Mouse (Mus musculus) lung, postnatal 14 days (tissue): ENCODE results near the gene Sun1.

Experiments
- DNase-seq: peaks from one replicate; pipeline ENCODE4 v3.0.0; 2021

Sun1 gene

DNA sequence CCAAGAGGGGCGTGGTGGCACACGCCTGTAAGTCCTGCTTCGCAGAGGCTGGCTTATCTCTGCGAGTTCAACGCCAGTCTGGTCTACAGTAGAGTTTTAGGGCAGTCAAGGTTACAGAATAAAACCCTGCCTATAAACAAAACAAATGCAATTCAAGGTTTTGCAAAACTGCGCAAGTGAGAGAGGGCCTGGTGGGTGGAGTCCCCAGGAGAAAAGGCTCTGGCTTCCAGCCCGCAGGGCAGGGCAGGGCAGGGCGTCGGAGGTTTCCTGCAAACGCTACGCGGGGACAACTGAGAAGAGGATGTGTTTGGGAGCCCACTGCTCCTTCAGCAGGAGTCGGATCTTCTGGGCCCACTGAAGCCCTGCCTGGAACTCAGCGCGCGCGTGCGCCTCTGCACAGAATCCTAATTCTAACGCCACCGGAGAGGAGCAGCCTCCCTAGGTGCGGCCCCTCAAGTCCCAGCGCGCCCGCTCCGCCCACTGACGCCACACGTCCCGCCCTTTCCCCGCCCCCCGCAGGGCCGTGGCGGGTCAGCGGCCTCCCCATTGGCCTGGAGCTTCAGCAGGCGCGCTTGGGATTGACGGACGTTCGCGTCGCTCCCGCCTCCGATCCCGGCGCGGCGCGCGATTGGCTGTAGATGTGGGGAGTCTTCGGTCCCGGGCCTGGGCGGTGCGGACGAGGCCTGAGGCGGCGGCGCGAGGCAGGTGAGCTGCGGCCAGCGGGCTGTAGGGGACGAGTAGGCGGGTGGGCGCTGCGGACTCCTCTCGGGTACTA lies at the start of gene Sun1:
Sun1 (plus strand) TSS at position 643 of the 775 bp plus-strand sequence.
- peak; percentile 98 for DNase-seq

DNA sequence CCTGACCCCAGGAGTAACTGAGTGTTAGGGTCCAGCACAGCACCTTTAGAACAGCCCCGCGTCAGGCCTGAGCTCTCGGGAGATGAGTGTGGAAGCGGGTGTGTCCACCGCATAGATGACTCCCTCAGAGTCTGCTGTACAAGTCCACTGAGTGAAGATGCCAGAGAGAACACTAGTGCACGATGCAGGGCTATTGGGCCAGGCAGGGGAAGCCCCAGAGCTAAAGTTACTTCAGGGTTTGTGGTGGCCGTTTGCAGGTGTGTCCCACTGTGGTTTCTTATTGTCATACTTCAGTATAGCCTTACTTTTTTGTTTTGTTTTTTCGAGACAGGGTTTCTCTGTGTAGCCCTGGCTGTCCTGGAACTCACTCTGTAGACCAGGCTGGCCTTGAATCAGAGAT lies 39.5 kb upstream of the Sun1 start:
- DNase-seq = no peak

DNA sequence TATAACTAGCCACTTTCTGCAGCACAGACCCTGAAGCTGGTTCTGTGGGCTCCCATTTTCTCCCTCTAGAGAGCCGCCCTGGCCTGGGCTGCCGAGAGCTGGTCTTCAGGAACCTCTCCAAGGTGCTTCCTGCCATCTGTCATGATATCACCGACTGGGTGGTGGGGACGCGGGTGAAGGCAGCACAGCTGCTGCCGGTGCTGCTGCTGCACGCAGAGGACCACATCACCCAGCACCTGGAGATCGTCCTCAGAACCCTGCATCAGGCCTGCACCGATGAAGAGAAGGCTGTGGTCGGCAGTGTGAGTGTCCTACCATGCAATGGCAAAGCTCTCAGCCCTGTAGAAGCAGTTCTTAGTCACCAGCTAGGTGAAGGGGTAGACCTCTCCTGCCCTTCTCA lies 38.8 kb upstream of the Sun1 start:
- no peak for DNase-seq

DNA sequence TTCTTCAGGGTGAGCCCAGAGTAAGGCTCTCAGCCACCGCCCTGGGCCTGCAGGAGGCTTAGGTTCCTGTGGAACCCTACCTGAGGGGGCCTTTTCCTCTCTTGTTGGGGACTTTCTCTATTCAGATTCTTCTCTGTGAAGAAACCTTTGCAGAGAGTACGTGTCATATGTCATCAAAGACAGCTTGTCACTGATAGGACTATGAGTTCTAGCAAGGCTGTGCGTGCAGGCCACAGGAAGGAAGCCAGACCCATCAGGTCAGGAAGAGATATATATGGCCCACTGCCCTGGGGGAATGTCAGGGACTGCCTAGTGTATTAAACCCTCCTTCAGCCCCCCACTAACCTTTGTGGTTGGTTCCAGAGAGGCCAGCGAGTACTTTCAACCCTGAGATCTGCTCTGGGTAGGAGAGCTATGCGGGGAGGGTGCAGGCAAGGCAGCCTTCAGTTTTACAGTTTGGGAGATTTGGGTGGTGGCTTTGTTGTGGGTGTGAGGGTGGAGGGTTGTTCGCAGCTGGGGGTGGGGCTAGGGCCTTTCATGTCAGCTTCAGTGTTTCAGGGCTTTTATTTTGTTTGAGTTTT lies 33.6 kb upstream of the Sun1 start:
- no peak for DNase-seq

DNA sequence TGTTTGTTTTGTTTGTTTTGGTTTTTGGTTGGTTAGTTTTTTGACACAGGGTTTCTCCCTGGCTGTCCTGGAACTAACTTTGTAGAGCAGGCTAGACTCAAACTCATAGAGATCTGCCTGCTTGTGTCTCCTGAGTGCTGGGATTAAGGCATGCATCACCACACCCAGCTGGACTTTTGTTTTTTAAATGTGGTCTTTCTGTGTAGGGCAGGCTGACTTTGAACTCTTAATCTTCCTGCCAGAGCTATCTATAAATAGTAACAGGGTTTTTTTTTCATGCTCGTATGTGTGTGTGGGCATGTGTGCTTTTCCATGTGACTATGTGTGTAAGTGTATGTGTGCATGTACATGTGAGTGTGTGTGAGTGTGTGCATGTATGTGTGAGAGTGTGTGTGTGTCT lies 32.9 kb upstream of the Sun1 start:
- no peak for DNase-seq

DNA sequence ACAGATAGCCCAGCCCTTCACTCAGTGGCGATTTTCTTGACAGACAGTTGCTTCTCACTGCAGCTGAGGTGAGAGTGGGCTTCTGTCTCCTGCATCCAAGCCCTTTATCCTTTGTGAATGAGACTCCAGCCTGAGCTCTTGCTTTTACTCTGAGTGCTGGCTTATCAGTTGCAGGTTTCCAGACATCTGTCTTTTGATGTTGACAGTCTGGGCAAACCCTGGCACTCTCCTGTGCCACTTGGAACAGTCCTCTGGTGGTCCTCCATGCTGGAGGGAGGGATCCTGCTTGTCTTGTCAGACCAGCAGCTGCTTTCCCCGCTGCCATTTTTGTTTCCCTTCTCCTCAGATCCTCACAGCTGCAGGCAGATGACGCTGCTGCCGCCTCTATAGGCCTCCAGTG lies 28.5 kb upstream of the Sun1 start:
- DNase-seq = no peak

DNA sequence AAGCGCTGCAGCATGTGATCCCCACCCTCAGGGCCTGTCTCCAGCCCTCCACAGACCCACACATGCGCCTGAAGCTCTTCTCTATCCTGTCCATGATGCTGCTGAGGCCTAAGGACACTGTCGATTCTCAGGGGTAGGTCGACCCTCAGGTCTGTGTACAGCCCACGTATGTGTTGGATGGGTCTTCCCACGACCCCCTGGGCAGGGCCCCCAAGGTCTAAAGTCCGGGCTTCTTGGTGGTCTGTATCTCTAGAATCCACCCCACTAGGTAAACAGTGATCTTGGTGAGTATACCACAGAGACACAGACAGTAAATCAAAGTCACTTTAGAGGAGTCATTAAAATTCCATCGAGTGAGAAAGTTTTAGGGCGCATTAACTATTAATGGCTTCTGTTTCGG lies 26.3 kb upstream of the Sun1 start:
- no peak for DNase-seq

DNA sequence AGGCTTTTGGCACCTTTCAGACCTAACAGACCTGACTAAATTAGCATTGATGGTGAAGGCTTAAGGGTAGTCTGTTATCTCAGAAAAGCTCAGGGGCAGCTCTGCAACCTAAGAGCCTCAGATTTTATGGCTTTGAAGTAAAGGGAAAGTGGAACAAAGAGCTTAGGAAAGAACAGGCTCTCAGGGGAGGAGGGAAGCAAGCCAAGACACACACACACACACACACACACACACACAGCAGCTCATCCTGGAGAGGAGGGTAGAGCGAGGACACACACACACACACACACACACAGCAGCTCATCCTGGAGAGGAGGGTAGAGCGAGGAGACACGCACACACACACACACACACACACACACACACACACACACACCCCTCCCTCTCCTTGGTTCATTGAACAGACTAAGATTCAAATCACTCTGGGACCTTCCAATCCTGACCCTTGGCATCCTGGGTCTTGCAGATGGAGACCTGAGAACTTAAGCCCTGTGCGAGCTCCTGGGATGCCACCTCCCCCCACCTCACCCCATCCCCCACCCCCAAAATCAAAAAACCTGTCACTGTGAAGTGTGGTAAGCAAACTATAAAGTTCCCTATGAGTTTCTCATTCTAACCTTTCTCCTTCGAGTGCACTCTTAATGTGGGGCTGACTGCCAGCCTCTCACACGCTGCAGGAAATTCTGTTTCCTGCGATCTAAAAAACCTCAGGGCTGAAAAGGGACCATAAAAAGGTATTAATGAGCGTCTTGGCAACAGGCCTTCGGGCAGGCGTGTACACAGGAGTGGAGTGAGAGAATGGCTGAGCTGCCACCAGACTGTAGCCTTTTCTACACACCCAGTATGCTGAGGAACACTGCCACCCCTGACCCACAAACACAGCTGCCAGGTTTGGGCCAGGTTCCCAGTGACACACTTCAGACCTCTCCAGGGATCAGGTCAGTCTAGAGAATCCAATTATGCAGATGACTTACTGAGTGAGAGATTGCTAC lies 25.6 kb upstream of the Sun1 start:
- peak; percentile 45 for DNase-seq

DNA sequence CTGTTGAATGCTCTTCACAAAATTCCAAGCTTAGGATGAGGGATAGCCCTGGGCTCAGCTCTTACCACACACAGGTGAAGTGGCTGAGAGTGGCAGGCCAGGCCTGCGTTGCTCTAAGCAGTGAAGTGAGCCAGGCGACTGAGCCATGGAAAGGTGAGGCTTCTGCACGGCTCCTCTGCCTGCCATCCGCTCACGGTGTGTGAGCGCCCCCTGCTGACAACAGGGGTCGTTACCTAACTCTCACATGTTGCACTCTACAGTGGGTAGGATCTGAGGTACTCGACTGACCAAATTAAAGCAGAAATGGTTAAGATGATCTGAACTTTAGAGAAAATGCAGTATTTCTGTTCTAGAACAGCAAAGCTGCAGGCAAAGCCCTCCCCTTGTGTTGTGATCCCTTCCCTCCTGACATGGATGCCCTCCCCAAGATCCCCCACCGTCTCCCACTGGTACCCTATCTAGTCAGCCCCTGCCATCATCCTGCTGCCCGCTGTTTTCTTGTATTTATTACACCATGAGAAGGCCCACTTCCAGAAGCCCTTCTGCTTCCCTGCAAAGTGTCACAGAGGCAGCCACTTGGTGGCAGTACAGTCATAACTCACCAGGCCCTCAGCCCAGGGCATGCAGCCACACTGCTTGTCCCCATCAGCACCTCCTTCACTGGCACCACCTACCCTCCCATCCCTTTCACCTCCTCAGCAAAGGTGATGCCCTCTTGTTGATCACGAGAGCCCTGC lies 21.4 kb upstream of the Sun1 start:
- DNase-seq = peak; percentile 88

DNA sequence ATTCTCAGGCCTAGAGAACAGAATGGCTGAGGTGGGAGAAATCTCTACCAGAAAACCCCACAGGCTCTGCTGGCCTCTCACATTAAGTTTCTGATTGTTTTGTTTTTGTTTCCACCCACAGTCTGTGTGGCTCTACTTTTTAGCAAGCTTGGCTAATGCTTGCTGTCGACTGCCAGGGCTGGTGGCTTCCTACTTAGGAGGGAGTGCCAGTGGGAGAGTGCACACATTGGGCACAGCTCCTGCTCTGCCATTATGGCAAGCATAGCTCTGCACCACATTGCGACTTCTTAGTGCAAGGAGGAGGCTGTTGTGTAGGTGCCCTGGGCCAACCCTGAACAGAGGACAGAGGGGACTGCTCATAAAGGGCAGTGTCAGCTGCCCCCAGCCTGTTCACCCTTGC lies 17.3 kb upstream of the Sun1 start:
- no peak for DNase-seq

DNA sequence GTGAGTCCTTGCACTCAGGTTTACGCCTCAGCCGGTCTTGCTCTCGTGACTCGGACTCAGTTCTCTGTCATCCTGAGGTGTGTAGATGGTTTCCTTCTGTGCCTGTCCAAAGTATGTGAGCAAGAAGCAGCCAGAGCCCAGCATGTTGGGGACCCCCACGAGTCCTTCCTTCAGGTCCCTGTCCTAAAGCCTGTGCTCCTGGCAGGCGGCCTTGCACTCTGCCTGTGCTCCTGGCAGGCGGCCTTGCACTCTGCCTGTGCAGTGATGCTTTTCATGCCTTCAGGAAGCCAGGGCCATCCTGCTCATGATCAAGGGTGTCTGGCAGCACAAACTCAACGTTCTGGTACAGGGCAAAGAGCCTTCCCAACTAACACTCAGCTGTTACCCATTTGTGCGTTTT lies 16.8 kb upstream of the Sun1 start:
- DNase-seq = no peak

DNA sequence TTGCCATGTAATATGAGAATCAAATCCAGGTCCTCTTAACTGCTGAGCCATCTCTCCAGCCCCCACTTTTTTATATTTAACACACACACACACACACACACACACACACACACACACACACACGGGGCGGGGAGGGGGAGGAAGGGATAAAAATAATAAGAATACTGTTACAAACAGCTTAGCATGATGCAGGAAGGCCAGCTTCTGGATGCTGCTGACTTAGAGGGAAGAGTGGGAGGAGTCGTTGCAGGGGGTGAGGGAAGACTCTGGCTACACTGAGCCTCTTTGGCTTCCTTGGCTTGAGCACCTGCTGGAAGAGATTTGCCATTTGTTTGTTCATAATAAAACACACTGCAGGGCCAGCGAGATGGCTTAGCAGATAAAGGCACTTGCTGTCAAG lies 15.5 kb upstream of the Sun1 start:
- no peak for DNase-seq

DNA sequence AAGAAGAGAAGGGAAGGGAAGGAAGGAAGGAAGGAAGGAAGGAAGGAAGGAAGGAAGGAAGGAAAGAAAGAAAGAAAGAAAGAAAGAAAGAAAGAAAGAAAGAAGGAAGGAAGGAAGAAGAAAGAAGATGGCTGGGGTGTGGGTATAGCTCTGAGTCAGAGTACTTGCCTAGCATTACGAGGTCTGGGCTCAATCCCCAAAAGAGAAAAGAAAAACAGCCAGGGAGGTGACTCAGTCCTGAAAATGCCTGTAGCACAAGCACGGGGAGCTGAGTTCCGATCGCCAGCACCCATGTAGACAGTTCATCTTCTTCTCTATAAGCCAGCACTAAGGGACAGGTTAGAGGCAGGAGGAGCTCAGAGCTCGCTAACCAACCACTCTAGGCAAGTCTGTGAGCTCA lies 10.7 kb upstream of the Sun1 start:
- DNase-seq = no peak

DNA sequence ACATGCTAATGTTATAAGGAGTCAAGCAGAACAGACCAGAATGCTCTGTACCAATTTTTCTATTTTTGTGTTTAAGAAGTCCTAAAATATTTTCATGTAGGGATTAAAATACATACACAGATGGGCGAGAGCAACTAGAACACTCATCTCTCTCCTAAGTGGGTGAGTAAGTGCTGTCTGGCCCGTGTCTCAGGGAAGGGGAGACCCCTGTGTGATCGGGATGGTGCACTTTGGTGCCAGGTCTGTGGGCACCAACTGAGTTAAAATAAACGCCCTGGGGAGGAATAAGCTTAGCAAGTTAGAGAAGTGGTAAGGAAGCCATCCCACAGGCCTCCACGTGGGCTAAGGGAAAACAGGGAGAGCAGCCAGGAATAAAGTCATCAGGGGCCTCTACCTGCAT lies 9.5 kb upstream of the Sun1 start:
- no peak for DNase-seq

DNA sequence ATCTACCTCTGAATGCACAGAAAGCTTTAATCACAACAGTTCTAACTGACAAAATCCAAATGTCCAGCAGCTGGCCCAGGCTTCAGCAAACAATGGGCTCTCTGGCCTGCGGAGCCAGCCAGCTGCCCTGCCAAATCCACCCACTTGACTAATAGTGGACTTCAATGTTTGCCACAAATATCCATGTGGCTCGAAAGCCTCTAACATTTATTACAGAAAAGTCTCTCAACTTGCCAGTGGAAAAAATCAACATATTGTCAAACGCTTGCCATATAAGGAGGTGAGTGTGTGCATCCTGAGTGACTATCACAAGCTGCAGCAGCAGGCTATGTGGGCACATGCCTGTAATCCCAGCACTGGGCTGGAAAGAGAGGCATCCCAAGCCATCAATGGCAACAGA lies 1.7 kb upstream of the Sun1 start:
- DNase-seq = no peak

DNA sequence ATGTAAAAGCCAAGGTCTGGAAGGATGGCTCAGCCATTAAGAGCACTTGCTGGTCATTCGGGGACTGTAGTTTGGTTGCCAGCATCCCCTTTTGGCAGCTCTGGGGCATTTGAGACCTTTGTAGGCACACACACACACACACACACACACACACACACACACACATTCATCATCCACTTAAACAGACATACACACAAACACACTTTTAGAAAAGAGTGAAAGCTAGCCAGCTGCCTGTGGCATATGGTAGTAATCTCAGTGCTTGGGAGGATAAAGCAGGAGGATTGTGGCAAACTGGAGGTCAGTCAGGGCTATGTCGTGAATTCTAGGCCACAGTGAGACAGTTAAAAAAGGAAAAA lies 822 bp upstream of the Sun1 start:
- no peak for DNase-seq

DNA sequence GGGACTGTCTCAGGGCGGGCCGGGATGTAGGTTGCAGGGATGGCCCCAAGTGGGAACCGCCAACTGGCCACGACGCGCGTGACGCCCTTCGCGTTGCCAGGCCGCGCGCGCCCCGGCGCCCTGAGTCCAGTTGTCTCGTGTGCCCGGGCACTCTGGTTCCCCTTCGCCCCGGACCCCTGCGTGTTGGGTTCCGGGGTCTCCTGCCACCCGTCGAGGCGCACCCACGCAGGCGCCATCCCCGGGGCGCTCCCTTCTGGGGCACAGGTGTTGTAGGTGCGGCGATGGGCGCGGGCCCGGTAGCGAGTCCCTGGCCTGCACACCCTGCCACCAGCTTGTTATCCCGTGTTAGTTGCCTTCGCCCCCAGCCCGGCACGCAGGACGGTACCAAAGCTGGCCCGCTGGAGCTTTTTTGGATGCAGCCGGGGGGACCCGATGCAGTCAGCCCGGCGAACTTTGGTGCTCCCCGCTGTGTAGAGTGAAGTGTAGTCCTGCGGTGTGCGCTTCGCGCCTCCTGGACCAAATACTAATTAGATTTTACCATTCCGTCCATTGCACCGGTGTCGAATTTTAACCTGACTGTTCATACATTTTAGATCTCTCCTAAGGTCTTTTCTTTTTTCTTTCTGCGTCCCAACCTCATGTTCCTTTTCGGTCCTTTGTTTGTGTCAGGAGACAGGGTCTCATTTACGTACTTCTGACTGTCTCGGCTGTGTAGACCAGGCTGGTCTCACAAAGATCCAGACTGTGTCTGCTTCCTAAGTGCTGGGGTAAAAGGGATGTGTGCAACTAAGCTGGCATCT lies 533 bp downstream of the Sun1 start:
- no peak for DNase-seq

DNA sequence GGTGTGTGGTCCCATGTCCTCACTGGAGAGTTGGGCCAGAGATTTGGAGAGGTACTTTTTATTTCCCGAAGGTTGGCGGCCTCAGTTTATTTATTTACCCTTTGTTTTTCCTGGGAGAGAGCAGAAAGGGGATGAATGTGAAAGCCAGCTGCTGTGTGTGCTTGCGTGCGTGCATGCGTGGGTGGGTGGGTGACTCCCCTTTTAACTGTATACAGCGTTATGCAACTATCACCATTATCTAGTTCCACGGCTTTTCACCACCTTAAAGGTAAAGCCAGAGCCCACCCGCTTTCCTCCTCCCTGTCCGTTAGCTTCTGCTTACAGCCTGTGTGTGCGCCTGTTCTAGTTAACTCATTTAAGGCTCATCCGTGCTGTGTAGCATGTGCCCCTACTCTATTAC lies 1.7 kb downstream of the Sun1 start:
- no peak for DNase-seq

DNA sequence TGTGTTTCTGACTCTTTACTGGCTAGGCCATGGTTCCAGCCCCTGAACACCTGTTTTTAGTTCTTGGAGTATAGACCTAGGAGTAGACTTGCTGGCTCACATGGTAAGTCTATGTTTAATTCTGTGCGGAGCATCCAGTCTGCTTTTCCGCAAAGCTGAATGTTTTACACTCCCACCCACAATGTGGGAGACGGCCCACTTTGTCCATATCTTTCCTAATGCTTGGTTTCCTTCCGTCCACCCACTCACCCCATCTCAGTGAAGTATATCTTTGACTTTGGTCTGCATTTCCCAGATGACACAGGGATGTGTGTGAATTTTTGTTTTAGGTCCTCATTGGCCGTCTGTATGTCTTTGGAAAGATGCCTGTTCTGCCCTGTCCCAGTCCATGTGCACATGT lies 2.9 kb downstream of the Sun1 start:
- DNase-seq = no peak

DNA sequence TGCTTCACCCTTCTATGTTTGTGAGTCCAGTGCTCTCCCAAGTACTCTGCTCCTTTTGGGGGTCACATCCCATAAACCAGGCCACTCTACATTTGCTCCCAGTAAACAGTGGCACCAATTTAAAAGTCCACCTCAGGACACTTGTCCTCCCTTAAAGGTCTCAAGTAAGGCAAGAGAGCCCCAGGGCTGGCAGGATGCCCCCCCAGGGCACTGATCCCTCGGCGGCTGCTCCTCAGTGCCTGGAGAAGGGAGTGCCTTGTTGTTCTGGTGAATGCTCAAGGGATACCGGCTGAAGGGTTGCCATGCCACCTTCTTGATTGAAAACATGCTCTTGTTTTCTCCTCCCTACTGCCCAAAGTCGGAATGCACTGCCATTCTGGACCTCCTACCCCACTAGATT lies 5.6 kb downstream of the Sun1 start:
- no peak for DNase-seq

DNA sequence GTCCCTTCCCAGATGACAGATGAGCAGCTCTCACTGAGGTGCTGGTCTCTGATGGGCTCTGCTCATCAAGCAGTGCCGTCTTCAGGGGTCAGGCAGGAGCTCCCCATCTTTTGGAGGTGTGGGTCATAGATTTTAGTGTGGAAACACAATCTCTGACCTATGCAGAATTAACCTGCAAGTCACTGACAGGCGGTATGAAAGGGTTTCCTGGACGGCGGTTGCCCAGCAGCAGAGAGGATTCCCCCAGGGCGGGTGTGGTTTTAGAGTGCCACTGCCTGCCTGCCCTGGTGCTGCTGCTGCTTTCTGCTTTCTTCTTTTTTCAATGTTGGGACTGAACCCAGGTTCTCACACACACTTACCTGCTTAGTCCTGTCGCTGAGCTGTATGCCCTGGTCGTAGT lies 6.1 kb downstream of the Sun1 start:
- no peak for DNase-seq

DNA sequence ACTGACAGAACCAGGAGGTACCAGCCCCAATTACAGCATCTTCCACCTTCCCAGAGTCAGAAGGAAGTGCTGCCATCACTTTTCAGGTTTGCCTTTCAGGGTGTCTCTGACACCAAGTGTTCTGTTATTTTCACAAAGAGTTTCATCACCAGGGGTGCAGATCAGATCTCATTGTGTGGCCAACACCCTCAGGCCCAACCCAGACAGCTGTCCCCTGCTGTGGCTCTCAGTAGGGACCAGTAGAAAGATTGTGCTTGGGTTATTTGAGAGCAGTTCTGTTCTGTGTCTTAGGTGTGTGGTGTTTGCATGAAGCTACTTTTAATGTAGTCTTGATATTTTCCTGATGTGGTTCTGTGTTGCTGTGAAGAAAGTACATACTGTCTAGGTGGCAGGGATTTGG lies 7.7 kb downstream of the Sun1 start:
- no peak for DNase-seq
